Mouse (Mus musculus) effector memory CD4-positive, alpha-beta T cell, adult 5 months (primary cell): ENCODE data around the gene Kctd5. TPM values are rescaled to one million over a fixed set of nuclear protein-coding genes. Genes with fewer than 3 reads are reported as not detected.

ENCODE experiments used
- polyA plus RNA-seq: library from polyadenylated mRNA; unstranded; fragments of 100-300 nt; shearing (Covaris generic); gene quantifications from one replicate; pipeline ENCODE4 v1.2.1, GENCODE M21; 2017

Gene Kctd5
- 22.5 TPM for polyA plus RNA-seq

DNA sequence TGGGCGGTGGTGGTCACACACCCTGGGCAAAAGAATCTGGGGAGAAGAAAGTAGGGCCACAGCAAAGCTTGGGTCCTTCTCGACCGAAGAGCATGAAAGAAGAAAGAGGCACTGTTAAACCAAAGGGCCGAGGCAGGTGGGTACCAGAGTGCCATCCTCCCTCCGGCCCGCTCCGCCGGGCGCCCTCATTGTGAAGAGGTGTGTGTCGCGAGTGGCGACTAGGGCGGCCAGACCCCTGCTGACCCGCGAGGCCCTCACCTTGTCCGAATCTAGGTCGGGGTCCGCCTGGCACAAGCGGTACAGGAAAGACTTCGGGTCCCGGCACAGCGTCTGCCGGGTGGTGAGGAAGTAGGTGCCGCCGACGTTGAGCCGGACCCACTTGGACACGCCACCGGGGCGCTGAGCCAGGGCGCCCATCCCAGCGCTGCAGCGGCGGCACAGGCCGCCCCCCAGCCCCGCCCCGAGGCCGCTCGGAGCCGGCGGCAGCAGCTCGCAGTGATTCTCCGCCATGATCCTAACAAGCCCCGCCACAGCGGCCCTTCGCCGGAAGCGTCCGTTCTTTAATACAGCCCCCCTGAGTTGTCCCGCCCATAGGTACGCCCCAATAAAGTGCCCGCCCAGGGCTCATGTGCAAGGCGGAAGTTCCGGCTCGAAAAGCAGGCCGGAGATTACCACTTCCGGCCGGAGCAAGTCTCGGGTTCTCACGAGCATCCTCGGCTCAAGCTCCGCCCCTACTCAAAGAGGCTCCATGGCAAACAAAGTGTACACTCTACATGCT, at the start of gene Kctd5:
Kctd5 (minus strand) TSS at position 567 of the 778 bp plus-strand sequence.

DNA sequence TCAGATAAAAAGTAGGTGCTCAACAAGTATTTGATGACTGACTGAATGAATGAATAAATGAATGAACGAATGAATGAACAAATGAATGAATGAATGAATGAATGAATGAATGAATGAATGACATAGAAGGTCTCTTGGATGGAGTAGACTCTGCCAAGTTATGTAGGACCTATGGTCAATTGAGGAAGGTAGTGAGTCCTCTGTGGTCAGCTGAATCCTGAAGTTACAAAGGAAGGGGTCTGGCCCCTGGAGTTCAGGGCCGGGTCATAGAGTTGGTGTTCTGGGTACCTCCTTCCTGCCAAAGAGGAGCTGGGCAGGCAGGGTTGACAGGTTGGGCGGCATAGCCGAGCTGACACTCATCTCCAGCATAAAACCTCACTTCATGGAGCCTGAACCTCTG, 35.4 kb downstream of the Kctd5 start, which contains the start of gene Prss27:
Prss27 (plus strand) TSS at position 301 of the 400 bp plus-strand sequence.

DNA sequence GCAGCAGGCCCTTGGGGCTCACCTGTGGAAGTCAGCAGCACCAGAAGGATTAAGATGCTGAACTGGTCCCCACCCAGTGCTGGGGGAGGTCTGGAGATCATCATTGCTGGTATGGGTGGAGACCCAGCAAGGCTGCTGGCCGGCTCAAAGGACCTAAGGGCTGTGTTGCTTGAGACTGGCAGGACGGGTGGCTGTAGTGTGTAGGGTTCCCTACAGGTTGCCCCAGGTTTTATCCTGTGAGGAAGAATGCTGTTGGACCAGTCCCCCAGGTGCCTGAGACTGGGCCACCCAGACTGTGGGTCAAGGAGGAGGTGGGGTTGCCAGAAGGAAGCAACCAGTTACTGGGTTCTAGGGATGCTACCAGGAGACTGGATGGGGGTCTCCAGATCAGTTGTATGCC, 75.4 kb downstream of the Kctd5 start, which contains the start of gene Prss22:
Prss22 (minus strand) TSS at position 200 of the 400 bp plus-strand sequence.

Other genes starting within 250 kb of the Kctd5 start
- 389 TPM for gene Elob, start 244.3 kb downstream of the Kctd5 start, polyA plus RNA-seq
- gene Prss33, start 237.4 kb downstream of the Kctd5 start, polyA plus RNA-seq: not detected
- not detected for gene Prss32, start 229.6 kb downstream of the Kctd5 start, polyA plus RNA-seq
- gene Prss41, start 229.3 kb downstream of the Kctd5 start, polyA plus RNA-seq: 3.6 TPM
- not detected for gene Prss21, start 205.4 kb downstream of the Kctd5 start, polyA plus RNA-seq
- gene Dcpp1, start 192.6 kb downstream of the Kctd5 start, polyA plus RNA-seq: not detected
- not detected for gene Dcpp2, start 192.6 kb downstream of the Kctd5 start, polyA plus RNA-seq
- gene Dcpp3, start 156.0 kb downstream of the Kctd5 start, polyA plus RNA-seq: not detected
- gene Sbp, start 131.8 kb downstream of the Kctd5 start, polyA plus RNA-seq: not detected
- not detected for gene Sbpl, start 118.2 kb downstream of the Kctd5 start, polyA plus RNA-seq
- gene Prss30, start 92.9 kb downstream of the Kctd5 start, polyA plus RNA-seq: 1.9 TPM
- not detected for gene Prss22, start 75.4 kb downstream of the Kctd5 start, polyA plus RNA-seq
- gene Prss27, start 35.3 kb downstream of the Kctd5 start, polyA plus RNA-seq: not detected
- gene Pdpk1, start 77.4 kb upstream of the Kctd5 start, polyA plus RNA-seq: 63.9 TPM
- 18.6 TPM for gene Amdhd2, start 90.3 kb upstream of the Kctd5 start, polyA plus RNA-seq
- 449 TPM for gene Atp6v0c, start 96.2 kb upstream of the Kctd5 start, polyA plus RNA-seq
- 1.1 TPM for gene Tbc1d24, start 132.1 kb upstream of the Kctd5 start, polyA plus RNA-seq
- not detected for gene Ntn3, start 136.0 kb upstream of the Kctd5 start, polyA plus RNA-seq
- 0.85 TPM for gene Tedc2, start 147.4 kb upstream of the Kctd5 start, polyA plus RNA-seq
- 1.8 TPM for gene Ccnf, start 178.0 kb upstream of the Kctd5 start, polyA plus RNA-seq